Mouse (Mus musculus) heart, embryonic 11.5 days (tissue): Measurements from ENCODE around the gene Chchd1. TPM values are rescaled to one million over a fixed set of nuclear protein-coding genes. Genes with fewer than 3 reads are reported as not detected.

Experiments used
- ATAC-seq: fragments of 200-750 bp; cut with Nextera tagmentation; replicated peaks from 2 replicates; pipeline ENCODE4 v1.8.0; 2017; ENCODE audit warnings: moderate library complexity; ENCODE audit not compliant: insufficient number of reproducible peaks, low FRiP score, low TSS enrichment
- H3K27ac ChIP-seq: fragments of 300-500 bp; sonication (generic); 2 replicates; pipeline ENCODE4 v1.5.1; 2014; ENCODE audit warnings: mild to moderate bottlenecking, low read depth, low read length
- H3K27me3 ChIP-seq: fragments of 300-500 bp; sonication (generic); 2 replicates; pipeline ENCODE4 v1.6.1; 2014; ENCODE audit warnings: mild to moderate bottlenecking, low read length, mixed read lengths; ENCODE audit not compliant: control insufficient read depth, insufficient read depth
- H3K36me3 ChIP-seq: fragments of 300-500 bp; sonication (generic); 2 replicates; pipeline ENCODE4 v1.6.1; 2014; ENCODE audit warnings: mild to moderate bottlenecking, low read length, moderate library complexity, mixed read lengths; ENCODE audit not compliant: control insufficient read depth, insufficient read depth
- H3K4me1 ChIP-seq: fragments of 300-500 bp; sonication (generic); 2 replicates; pipeline ENCODE4 v1.6.1; 2014; ENCODE audit warnings: low read length; ENCODE audit not compliant: control insufficient read depth, insufficient read depth
- H3K4me2 ChIP-seq: fragments of 300-500 bp; sonication (generic); 2 replicates; pipeline ENCODE4 v1.6.1; 2014; ENCODE audit warnings: mild to moderate bottlenecking, moderate library complexity
- H3K4me3 ChIP-seq: fragments of 300-500 bp; sonication (generic); 2 replicates; pipeline ENCODE4 v1.5.1; 2014; ENCODE audit warnings: low read depth, low read length
- H3K9ac ChIP-seq: fragments of 300-500 bp; sonication (generic); 2 replicates; pipeline ENCODE4 v1.6.1; 2014; ENCODE audit warnings: mild to moderate bottlenecking, low read depth, low read length, moderate library complexity
- H3K9me3 ChIP-seq: fragments of 300-500 bp; sonication (generic); replicated peaks from 2 replicates; pipeline ENCODE4 v1.6.1; 2016; ENCODE audit warnings: low read length; ENCODE audit not compliant: control insufficient read depth
- WGBS: fragments of 180-500 bp; shearing (Covaris S2); extraction: QIAGEN DNeasy Blood & Tissue Kit; methylation state at CpG from one replicate; pipeline ENCODE4 v1.1.7; 2014; ENCODE audit not compliant: insufficient replicate concordance; 5-methylcytosine and 5-hydroxymethylcytosine counted together
- microRNA-seq: library from miRNA; unstranded; fragments of <30 nt; microRNA quantifications from one replicate; pipeline ENCODE4, GENCODE M21; 2016; ENCODE audit warnings: borderline number of aligned reads
- polyA plus RNA-seq: library from polyadenylated mRNA; unstranded; fragments of >200 nt; fragmentation: Nextera tagmentation; extraction: Ambion mirVana; gene quantifications from 2 replicates; pipeline ENCODE4 v1.2.1, GENCODE M21; 2014

Gene Chchd1
- polyA plus RNA-seq, 1 experiment from 2014 or later = 230 TPM

- Histone ChIP-seq H3K36me3 (peaks cover 8% of the 10 kb centered on the region), H3K27ac (peak overlapping the region; percentile 84), H3K27me3 (no peaks in the 10 kb centered on the region), H3K4me1 (peaks cover 23% of the 10 kb centered on the region), H3K9ac (no peak overlapping the region), H3K4me3 (no peak overlapping the region), H3K4me2 (no peak overlapping the region), H3K9me3 (no peaks in the 10 kb centered on the region)
- no peak for ATAC-seq
- WGBS = 86% methylated on average over 5 of the region's 5 CpGs
Observed at GRCm38 (mm10) chr14:20750503-20750902, 47.7 kb downstream of the Chchd1 start.

- no peak overlapping the region for H3K4me2 ChIP-seq
- H3K4me1 ChIP-seq = peaks cover 13% of the 10 kb centered on the region
- H3K27me3 ChIP-seq = no peaks in the 10 kb centered on the region
- ATAC-seq = no peak
- no peaks in the 10 kb centered on the region for H3K9me3 ChIP-seq
- H3K36me3 ChIP-seq = peaks cover 18% of the 10 kb centered on the region
- no peak overlapping the region for H3K27ac ChIP-seq
- WGBS = 65% methylated on average over 3 of the region's 3 CpGs
- no peak overlapping the region for H3K9ac ChIP-seq
- no peak overlapping the region for H3K4me3 ChIP-seq
Observed at GRCm38 (mm10) chr14:20753792-20754191, 51.0 kb downstream of the Chchd1 start.

Small RNAs within 50 kb of the gene (microRNA-seq; reads per million reads assigned to microRNA genes)
- gene Mir6946 = 1.1 reads per million, percentile 15 among the genes with 10 or more reads in this experiment

Other genes with a start within 250 kb of the Chchd1 start
- gene Anxa7, start 222.9 kb upstream of the Chchd1 start, polyA plus RNA-seq = 38.1 and 42.5 TPM in 2 replicates
- gene Mss51, start 206.1 kb upstream of the Chchd1 start, polyA plus RNA-seq = 0.62 and 1.1 TPM in 2 replicates
- gene Ppp3cb, start 156.4 kb upstream of the Chchd1 start, polyA plus RNA-seq = 43.1 and 46.8 TPM in 2 replicates
- 5.4 and 7.2 TPM in 2 replicates for gene Usp54, start 61.9 kb upstream of the Chchd1 start, polyA plus RNA-seq
- gene Myoz1, start 46.5 kb upstream of the Chchd1 start, polyA plus RNA-seq = 23.6 and 28.0 TPM in 2 replicates
- 106 and 127 TPM in 2 replicates for gene Synpo2l, start 34.7 kb upstream of the Chchd1 start, polyA plus RNA-seq
- gene Sec24c, start 28.7 kb upstream of the Chchd1 start, polyA plus RNA-seq = 78.1 and 84.6 TPM in 2 replicates
- 13.4 and 18.8 TPM in 2 replicates for gene Fut11, start 8.0 kb upstream of the Chchd1 start, polyA plus RNA-seq
- gene Zswim8, start 4.5 kb downstream of the Chchd1 start, polyA plus RNA-seq = 23.4 and 24.1 TPM in 2 replicates
- gene Ndst2, start 31.6 kb downstream of the Chchd1 start, polyA plus RNA-seq = 18.7 and 19.1 TPM in 2 replicates
- gene Camk2g, start 91.1 kb downstream of the Chchd1 start, polyA plus RNA-seq = 61.8 and 65.6 TPM in 2 replicates
- gene Plau, start 133.7 kb downstream of the Chchd1 start, polyA plus RNA-seq = 0.37 and 0.66 TPM in 2 replicates
- gene Vcl, start 226.4 kb downstream of the Chchd1 start, polyA plus RNA-seq = 78.8 and 101 TPM in 2 replicates